Mouse (Mus musculus) stomach, postnatal 0 days (tissue): ENCODE data around the gene Tmed6.

Experiments
- CTCF ChIP-seq: IDR thresholded peaks from 2 replicates; pipeline ENCODE4 v1.5.1; 2016; ENCODE audit warnings: antibody characterized with exemption, low read depth, mild to moderate bottlenecking, moderate library complexity
- EP300 ChIP-seq: optimal IDR thresholded peaks from 2 replicates; pipeline ENCODE3; 2016; ENCODE audit warnings: antibody characterized with exemption

DNA sequence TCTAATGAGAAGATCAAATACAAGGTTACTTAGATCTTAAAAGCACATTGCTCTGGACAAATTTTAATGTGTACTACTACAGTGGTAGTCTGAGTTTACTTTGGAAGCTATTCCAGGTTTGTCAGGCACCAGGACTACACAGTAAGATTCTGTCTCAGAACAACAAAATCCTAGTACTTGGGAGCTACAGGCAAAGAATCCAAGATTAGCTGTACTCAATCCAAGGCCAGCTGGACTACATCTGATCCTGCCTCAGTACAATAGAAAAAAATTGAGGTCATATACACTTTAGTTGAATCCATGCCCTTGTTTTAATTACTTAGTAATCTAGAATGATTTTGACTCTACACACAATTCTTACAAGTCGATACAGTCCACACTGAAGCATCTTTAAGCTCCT, 50.5 kb downstream of the Tmed6 start:
- TF ChIP-seq EP300 = no peak
- TF ChIP-seq CTCF = no peak
